Mouse (Mus musculus) lung, postnatal 36 days (tissue): ENCODE measurements around the gene Fgfr2.

Experiments
- DNase-seq: peaks from one replicate; pipeline ENCODE4 v3.0.0; 2022; ENCODE audit warnings: mixed read lengths

Fgfr2 gene

GRCm38 (mm10) chr7:130659129-130659528, 2464.0 kb downstream of the Fgfr2 start:
- DNase-seq = no peak

GRCm38 (mm10) chr7:130657751-130658150, 2465.4 kb downstream of the Fgfr2 start:
- DNase-seq = peak; percentile 91

GRCm38 (mm10) chr7:130656965-130657364, 2466.2 kb downstream of the Fgfr2 start:
- DNase-seq = no peak

GRCm38 (mm10) chr7:130654562-130654961, 2468.6 kb downstream of the Fgfr2 start:
- DNase-seq = peak; percentile 51

GRCm38 (mm10) chr7:130653036-130653555, 2470.1 kb downstream of the Fgfr2 start:
- DNase-seq = no peak

GRCm38 (mm10) chr7:130650621-130651020, 2472.5 kb downstream of the Fgfr2 start:
- DNase-seq = no peak

GRCm38 (mm10) chr7:130649257-130649656, 2473.9 kb downstream of the Fgfr2 start:
- no peak for DNase-seq

- peak; percentile 77 for DNase-seq
These were observed 2475.1 kb downstream of the Fgfr2 start for GRCm38 (mm10) chr7:130648061-130648460.

- peak; percentile 94 for DNase-seq
These were observed 2476.4 kb downstream of the Fgfr2 start for GRCm38 (mm10) chr7:130646762-130647139.

- peak; percentile 84 for DNase-seq
These were observed 2477.0 kb downstream of the Fgfr2 start for GRCm38 (mm10) chr7:130645994-130646761.

- peak; percentile 75 for DNase-seq
These were observed 2477.7 kb downstream of the Fgfr2 start for GRCm38 (mm10) chr7:130645332-130645993.

GRCm38 (mm10) chr7:130640681-130641080, 2482.5 kb downstream of the Fgfr2 start:
- DNase-seq = peak; percentile 84

- no peak for DNase-seq
These were observed 2485.3 kb downstream of the Fgfr2 start for GRCm38 (mm10) chr7:130637811-130638210.

GRCm38 (mm10) chr7:130636902-130637301, 2486.2 kb downstream of the Fgfr2 start:
- DNase-seq = peak; percentile 51

GRCm38 (mm10) chr7:130636274-130636673, 2486.9 kb downstream of the Fgfr2 start:
- DNase-seq = peak; percentile 69

- no peak for DNase-seq
These were observed 2487.9 kb downstream of the Fgfr2 start for GRCm38 (mm10) chr7:130635212-130635611.

- no peak for DNase-seq
These were observed 2488.8 kb downstream of the Fgfr2 start for GRCm38 (mm10) chr7:130634259-130634871.

- DNase-seq = no peak
These were observed 2490.8 kb downstream of the Fgfr2 start for GRCm38 (mm10) chr7:130632379-130632732.

GRCm38 (mm10) chr7:130631553-130632378, 2491.4 kb downstream of the Fgfr2 start:
- DNase-seq = peak; percentile 75

- DNase-seq = no peak
These were observed 2492.2 kb downstream of the Fgfr2 start for GRCm38 (mm10) chr7:130630956-130631355.

- DNase-seq = no peak
These were observed 2493.2 kb downstream of the Fgfr2 start for GRCm38 (mm10) chr7:130629999-130630398.

- no peak for DNase-seq
These were observed 2494.5 kb downstream of the Fgfr2 start for GRCm38 (mm10) chr7:130628601-130629000.

- no peak for DNase-seq
These were observed 2497.8 kb downstream of the Fgfr2 start for GRCm38 (mm10) chr7:130625361-130625760.
